Mouse (Mus musculus): ENCODE data around the gene Sema4a.

GRCm38 (mm10) chr3:88422020-88422720 lies 38.8 kb downstream of the Sema4a start:
- TF ChIP-seq POLR2A (IDR thresholded peaks at IDR 0.05; ENCODE audit: control insufficient read depth in 1 of 2, insufficient read depth in 1 of 2, low read depth in 1 of 2, low read length in 2 of 2, poor library complexity in 1 of 2) = no peak
- TF ChIP-seq ZC3H11A (IDR thresholded peaks at IDR 0.05; ENCODE audit: low read depth, low read length) = no peak
- TF ChIP-seq CTCF (IDR thresholded peaks at IDR 0.05 in 2 of 3, conservative IDR thresholded peaks at IDR 0.05 in 1 of 3; ENCODE audit: control insufficient read depth in 1 of 3, insufficient read depth in 1 of 3, low read depth in 2 of 3, low read length in 3 of 3, poor library complexity in 1 of 3, severe bottlenecking in 1 of 3) = no peak
- no peak for TF ChIP-seq POLR2AphosphoS2 (IDR thresholded peaks at IDR 0.05; ENCODE audit: low read length)
- TF ChIP-seq RAD21 (IDR thresholded peaks at IDR 0.05; ENCODE audit: low read depth, low read length) = no peak
- TF ChIP-seq MAFK (IDR thresholded peaks at IDR 0.05; ENCODE audit: borderline replicate concordance, low read depth, low read length) = no peak
- no peak for TF ChIP-seq NRF1 (IDR thresholded peaks at IDR 0.05; ENCODE audit: insufficient read depth, low read depth, low read length, poor library complexity, severe bottlenecking)
- no peak for TF ChIP-seq MEF2A (IDR thresholded peaks at IDR 0.05; ENCODE audit: extremely low read depth, insufficient replicate concordance, low read depth, low read length, poor library complexity, severe bottlenecking)
- TF ChIP-seq GABPA (IDR thresholded peaks at IDR 0.05; ENCODE audit: low read depth, low read length) = no peak

All from MEL (cell line).